Mouse (Mus musculus) macrophage (primary cell): Measurements from ENCODE around the gene Fank1. TPM values are rescaled to one million over a fixed set of nuclear protein-coding genes. Genes with fewer than 3 reads are reported as not detected.

Experiments used
- H3K27ac ChIP-seq: fragments of 350-480 bp; formaldehyde crosslinking; 2 replicates; pipeline ENCODE4 v1.9.0; 2021
- H3K36me3 ChIP-seq: fragments of 350-480 bp; formaldehyde crosslinking; 2 replicates; pipeline ENCODE4 v1.9.0; 2021; ENCODE audit errors: inconsistent target
- H3K4me3 ChIP-seq: fragments of 350-480 bp; formaldehyde crosslinking; 2 replicates; pipeline ENCODE4 v1.9.0; 2021; ENCODE audit errors: inconsistent target
- H3K79me2 ChIP-seq: fragments of 350-480 bp; formaldehyde crosslinking; 2 replicates; pipeline ENCODE4 v1.9.0; 2021; ENCODE audit errors: inconsistent target
- WGBS: methylation state at CpG from one replicate; pipeline ENCODE4 v1.1.7; 2026; ENCODE audit warnings: inconsistent platforms; ENCODE audit not compliant: missing documents; 5-methylcytosine and 5-hydroxymethylcytosine counted together
- polyA plus RNA-seq: library from polyadenylated mRNA; stranded (reverse); fragments of 250-400 nt; gene quantifications from 3 replicates; pipeline ENCODE4 v1.2.4, GENCODE M21; 2018; ENCODE audit warnings: inconsistent platforms

Gene Fank1
- polyA plus RNA-seq, 1 experiment from 2014 or later: not detected

DNA sequence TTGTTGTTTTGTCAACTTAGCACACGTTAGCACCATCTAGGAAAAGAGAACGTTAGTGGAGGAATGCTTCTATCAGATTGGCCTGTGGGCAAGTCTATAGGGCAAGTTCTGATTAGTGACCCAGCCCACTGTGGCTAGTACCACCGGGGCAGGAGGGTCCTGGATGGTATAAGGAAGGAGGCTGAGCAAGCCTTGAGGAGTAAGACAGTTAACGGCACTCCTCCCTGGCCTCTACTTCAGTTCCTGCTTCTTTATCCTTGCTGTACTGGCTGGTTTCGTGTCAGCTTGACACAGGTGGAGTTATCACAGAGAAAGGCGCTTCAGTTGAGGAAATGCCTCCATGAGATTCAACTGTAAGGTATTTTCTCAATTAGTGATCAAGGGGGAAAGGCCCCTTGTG, 10.9 kb downstream of the Fank1 start:
- Histone ChIP-seq H3K36me3 (no peaks in the 10 kb centered on the region), H3K79me2 (no peaks in the 10 kb centered on the region), H3K27ac (no peak overlapping the region), H3K4me3 (no peak overlapping the region)
- 97% methylated on average over 6 of the region's 6 CpGs for WGBS

DNA sequence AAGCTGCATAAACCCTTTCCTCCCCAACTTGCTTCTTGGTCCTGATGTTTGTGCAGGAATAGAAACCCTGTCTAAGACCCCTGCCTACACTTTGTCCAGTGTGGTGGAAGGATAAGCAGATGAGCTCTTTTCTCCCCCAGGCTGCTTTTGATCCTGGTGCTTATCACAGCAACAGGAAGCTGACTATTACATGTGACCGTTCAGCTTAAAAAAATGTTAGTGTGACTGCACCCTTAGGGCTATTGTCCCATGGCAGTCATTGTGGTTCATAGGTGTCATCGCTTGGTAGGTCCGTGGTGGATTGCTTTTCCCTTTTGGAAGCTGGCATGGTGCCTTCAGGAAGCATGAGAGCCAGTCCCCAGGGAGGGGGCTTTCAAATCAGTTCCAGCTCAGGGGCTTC, 11.5 kb downstream of the Fank1 start:
- Histone ChIP-seq H3K79me2 (no peaks in the 10 kb centered on the region), H3K4me3 (no peak overlapping the region), H3K27ac (no peak overlapping the region), H3K36me3 (no peaks in the 10 kb centered on the region)
- WGBS: 82% methylated on average over 3 of the region's 3 CpGs

GRCm38 (mm10) chr7:133790171-133790570, 13.5 kb downstream of the Fank1 start:
- no peaks in the 10 kb centered on the region for H3K36me3 ChIP-seq
- whole genome bisulfite sequencing: 94% methylated on average over 4 of the region's 4 CpGs
- H3K27ac ChIP-seq: no peak overlapping the region
- H3K79me2 ChIP-seq: no peaks in the 10 kb centered on the region
- no peak overlapping the region for H3K4me3 ChIP-seq

DNA sequence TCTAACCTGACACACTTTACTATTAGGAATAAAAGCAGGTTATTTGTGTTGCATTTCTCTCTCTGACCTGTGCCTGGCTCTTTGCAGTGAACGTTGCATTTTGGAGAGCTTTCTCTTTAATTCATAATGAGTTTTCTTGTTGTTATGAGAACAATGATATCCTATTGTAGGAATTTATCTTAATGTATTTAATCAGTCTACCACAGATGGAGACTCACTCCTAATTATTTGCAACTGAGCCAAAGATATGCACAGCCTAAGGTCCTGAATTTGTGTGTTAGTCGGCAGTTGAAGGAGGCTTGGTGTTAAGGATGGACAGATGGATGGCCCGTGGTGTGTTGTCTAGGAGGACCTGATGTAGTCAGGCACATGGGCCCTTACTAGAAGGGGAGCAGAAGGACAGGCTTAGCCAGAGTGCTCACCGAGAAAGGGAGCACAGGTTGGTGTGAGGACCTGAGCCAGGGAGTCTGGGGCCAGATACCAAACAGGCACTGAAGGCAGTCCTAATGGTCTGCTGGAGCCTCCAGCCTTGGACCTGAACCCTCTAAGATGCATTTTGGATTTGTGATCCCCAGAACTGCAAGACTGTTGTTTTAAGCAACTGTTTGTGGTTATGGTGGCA, 14.1 kb downstream of the Fank1 start:
- no peak overlapping the region for H3K27ac ChIP-seq
- no peaks in the 10 kb centered on the region for H3K36me3 ChIP-seq
- H3K4me3 ChIP-seq: no peak overlapping the region
- 89% methylated on average over 4 of the region's 4 CpGs for WGBS
- H3K79me2 ChIP-seq: no peaks in the 10 kb centered on the region

GRCm38 (mm10) chr7:133792771-133793170, 16.1 kb downstream of the Fank1 start:
- 89% methylated on average over 1 of the region's 1 CpGs for WGBS
- Histone ChIP-seq H3K4me3 (no peak overlapping the region), H3K36me3 (no peaks in the 10 kb centered on the region), H3K79me2 (no peaks in the 10 kb centered on the region), H3K27ac (no peak overlapping the region)

- Histone ChIP-seq H3K27ac (no peak overlapping the region), H3K36me3 (no peaks in the 10 kb centered on the region), H3K4me3 (no peak overlapping the region), H3K79me2 (no peaks in the 10 kb centered on the region)
- 64% methylated on average over 9 of the region's 10 CpGs for WGBS
Measured at GRCm38 (mm10) chr7:133793248-133794131, 16.8 kb downstream of the Fank1 start.

GRCm38 (mm10) chr7:133794720-133795119, 18.1 kb downstream of the Fank1 start:
- Histone ChIP-seq H3K27ac (no peak overlapping the region), H3K4me3 (no peak overlapping the region), H3K79me2 (no peaks in the 10 kb centered on the region), H3K36me3 (no peaks in the 10 kb centered on the region)
- WGBS: 84% methylated on average over 2 of the region's 2 CpGs

GRCm38 (mm10) chr7:133799928-133800327, 23.3 kb downstream of the Fank1 start:
- Histone ChIP-seq H3K27ac (no peak overlapping the region), H3K4me3 (no peak overlapping the region), H3K36me3 (no peaks in the 10 kb centered on the region), H3K79me2 (no peaks in the 10 kb centered on the region)
- WGBS: 92% methylated on average over 5 of the region's 5 CpGs

DNA sequence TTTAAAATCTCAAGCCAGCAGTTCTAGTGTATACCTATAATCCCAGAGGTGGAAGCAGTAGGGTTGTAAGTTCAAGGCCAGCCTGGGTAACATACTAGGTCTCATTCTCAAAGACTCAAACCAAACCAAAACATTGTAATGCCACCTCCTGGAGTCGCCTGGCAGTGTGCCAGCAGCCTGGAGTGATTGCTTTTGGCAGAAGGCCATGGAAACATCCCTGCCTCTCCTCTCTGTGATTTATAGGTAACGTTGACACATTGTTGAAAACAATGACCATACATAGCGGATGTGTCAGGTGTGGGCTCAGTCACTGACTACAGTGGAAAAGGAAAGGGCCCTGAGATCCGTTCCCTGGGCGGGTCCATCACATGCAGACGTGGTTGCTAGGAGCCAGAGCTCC, 25.2 kb downstream of the Fank1 start:
- Histone ChIP-seq H3K4me3 (no peak overlapping the region), H3K36me3 (no peaks in the 10 kb centered on the region), H3K79me2 (no peaks in the 10 kb centered on the region), H3K27ac (no peak overlapping the region)
- WGBS: 83% methylated on average over 6 of the region's 6 CpGs

DNA sequence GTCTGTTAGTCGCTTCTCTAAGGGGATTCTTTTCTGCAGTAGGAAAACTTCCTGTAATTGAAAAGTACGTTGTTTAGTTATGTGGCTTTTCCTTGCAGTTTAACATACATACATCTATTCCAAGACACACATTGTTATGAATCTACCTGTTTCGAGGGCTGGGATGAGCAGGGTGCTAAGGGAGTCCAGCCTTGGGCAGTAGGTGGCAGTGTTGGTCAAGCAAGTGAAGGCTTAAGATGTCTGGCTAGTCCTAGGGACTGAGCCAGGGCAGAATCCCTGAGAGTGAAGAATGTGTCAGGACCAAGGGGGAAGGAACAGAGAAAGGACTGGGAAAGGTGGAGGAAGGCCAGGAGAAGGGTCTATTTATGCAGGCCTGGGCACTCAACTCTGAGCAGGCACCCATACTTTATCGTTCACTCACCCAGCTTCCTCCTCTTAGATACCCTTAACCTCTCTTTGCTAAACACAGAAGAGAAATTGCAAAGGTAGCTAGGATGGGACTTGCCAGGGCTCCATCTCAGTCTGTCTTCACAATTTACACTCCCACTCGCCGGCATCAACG, 29.0 kb downstream of the Fank1 start:
- Histone ChIP-seq H3K79me2 (no peaks in the 10 kb centered on the region), H3K4me3 (no peak overlapping the region), H3K27ac (no peak overlapping the region), H3K36me3 (no peaks in the 10 kb centered on the region)
- 65% methylated on average over 7 of the region's 7 CpGs for WGBS

GRCm38 (mm10) chr7:133812927-133813326, 36.3 kb downstream of the Fank1 start:
- 88% methylated on average over 7 of the region's 7 CpGs for WGBS
- no peak overlapping the region for H3K27ac ChIP-seq
- no peaks in the 10 kb centered on the region for H3K79me2 ChIP-seq
- no peak overlapping the region for H3K4me3 ChIP-seq
- H3K36me3 ChIP-seq: no peaks in the 10 kb centered on the region

DNA sequence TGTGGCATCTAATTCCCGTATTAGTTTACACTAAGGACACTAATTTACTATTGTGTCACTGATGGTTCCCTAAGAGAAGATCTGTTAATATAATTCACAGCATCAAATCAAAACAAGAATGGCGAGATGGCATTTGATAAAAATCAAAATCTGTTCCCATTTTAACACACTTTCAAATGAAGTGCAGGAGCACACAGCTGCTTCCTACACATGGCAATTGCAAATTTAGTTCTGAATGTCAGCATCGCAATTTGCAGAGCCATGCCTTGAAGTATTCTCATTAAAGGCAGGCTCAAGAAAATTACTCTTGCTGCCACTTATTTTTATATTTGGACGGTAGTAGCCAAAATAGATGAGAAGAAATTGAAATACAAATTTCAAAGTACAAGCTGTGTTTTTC, 36.7 kb downstream of the Fank1 start:
- Histone ChIP-seq H3K27ac (no peak overlapping the region), H3K4me3 (no peak overlapping the region), H3K79me2 (no peaks in the 10 kb centered on the region), H3K36me3 (no peaks in the 10 kb centered on the region)
- WGBS: 93% methylated on average over 4 of the region's 4 CpGs

DNA sequence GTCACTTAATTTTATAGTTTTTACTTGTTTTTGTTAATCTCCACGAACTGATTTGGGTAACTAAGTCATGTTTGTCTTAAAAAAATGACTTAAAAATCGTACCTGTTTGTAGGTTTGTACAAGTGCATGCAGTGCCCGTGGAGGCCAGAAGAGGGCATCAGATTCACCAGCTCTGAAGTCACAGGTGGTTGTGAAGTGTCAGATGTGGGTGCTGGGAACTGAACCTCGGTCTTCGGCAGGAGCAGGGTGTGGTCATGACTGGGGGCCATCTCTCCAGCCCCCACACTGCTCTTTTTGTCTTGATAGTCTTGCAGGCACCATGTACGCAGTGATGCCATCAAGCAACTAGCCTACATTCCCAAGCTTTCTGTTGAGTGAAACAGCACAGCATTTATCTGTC, 47.1 kb downstream of the Fank1 start:
- whole genome bisulfite sequencing: 96% methylated on average over 6 of the region's 6 CpGs
- H3K79me2 ChIP-seq: no peaks in the 10 kb centered on the region
- no peak overlapping the region for H3K27ac ChIP-seq
- no peaks in the 10 kb centered on the region for H3K36me3 ChIP-seq
- no peak overlapping the region for H3K4me3 ChIP-seq

DNA sequence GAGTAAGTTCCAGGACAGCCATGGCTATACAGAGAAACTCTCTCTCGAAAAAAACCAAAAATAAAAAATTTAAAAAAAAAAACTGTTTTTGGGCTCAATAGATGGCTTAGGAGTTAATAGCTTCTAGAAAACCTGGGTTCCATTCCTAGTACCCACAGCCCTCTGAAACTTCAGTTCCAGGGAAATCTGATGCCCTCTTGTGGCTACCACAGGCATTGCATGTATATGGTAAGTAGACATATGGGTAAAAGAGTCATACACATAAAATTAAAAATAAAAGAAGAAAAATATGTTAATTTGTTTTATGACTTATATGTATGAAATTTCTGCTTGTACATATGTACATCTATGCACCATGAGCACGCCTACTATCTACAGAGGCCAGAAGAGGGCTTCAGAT, 47.9 kb downstream of the Fank1 start:
- Histone ChIP-seq H3K79me2 (no peaks in the 10 kb centered on the region), H3K36me3 (no peaks in the 10 kb centered on the region), H3K4me3 (no peak overlapping the region), H3K27ac (no peak overlapping the region)
- WGBS: 85% methylated on average over 2 of the region's 2 CpGs

GRCm38 (mm10) chr7:133828514-133828913, 51.9 kb downstream of the Fank1 start:
- Histone ChIP-seq H3K36me3 (no peaks in the 10 kb centered on the region), H3K4me3 (no peak overlapping the region), H3K27ac (no peak overlapping the region), H3K79me2 (no peaks in the 10 kb centered on the region)
- WGBS: 81% methylated on average over 4 of the region's 4 CpGs
